Mouse (Mus musculus) cerebellum, adult 2 months (tissue): ENCODE measurements around the gene Arid2. TPM values are rescaled to one million over a fixed set of nuclear protein-coding genes. Genes with fewer than 3 reads are reported as not detected.

Experiments
- DNase-seq, 2 experiments: peaks; one replicate each; pipeline ENCODE4 v3.0.0; 2021
- H3K27ac ChIP-seq: fragments of 200-500 bp; 2 replicates; pipeline ENCODE4 v1.5.1; 2012; ENCODE audit warnings: low read length, control low read depth, inconsistent platforms; ENCODE audit not compliant: insufficient read depth
- H3K27me3 ChIP-seq: fragments of 200-500 bp; 2 replicates; pipeline ENCODE4 v1.6.1; 2012; ENCODE audit warnings: inconsistent platforms, mild to moderate bottlenecking, low read length, moderate library complexity; ENCODE audit not compliant: control insufficient read depth, insufficient read depth
- H3K4me1 ChIP-seq: fragments of 200-500 bp; 2 replicates; pipeline ENCODE4 v1.6.1; 2011; ENCODE audit warnings: low read length; ENCODE audit not compliant: control insufficient read depth, insufficient read depth
- H3K4me3 ChIP-seq: fragments of 200-500 bp; replicated peaks from 2 replicates; pipeline ENCODE3; 2011; ENCODE audit warnings: mild to moderate bottlenecking, low read depth, low read length, control low read depth; ENCODE audit not compliant: insufficient read depth
- CTCF ChIP-seq: fragments of 200-500 bp; IDR thresholded peaks from 2 replicates; pipeline ENCODE4 v1.5.1; 2011; ENCODE audit warnings: low read depth, mild to moderate bottlenecking, control low read depth, low read length, moderate library complexity, borderline replicate concordance; ENCODE audit not compliant: insufficient read depth
- POLR2A ChIP-seq: fragments of 200-500 bp; IDR thresholded peaks from 2 replicates; pipeline ENCODE4 v1.6.1; 2011; ENCODE audit warnings: low read length, control low read depth, borderline replicate concordance; ENCODE audit not compliant: insufficient read depth
- WGBS: fragments of 180-500 bp; shearing (Covaris S2); methylation state at CpG from one replicate; pipeline ENCODE4 v1.1.7; 2018; 5-methylcytosine and 5-hydroxymethylcytosine counted together
- polyA plus RNA-seq: library from polyadenylated mRNA; depleted of rRNA; stranded (reverse); fragments of >200 nt; gene quantifications from 2 replicates; pipeline ENCODE4 v1.2.3, GENCODE M21; 2012

The Arid2 gene
- polyA plus RNA-seq, 1 experiment, result 17.6 TPM

- H3K27me3 ChIP-seq, result no peaks in the 10 kb centered on the region
- H3K4me3 ChIP-seq, result no peak overlapping the region
- DNase-seq, result peak in 1 of 2 experiments; percentile 31
- no peaks in the 10 kb centered on the region for H3K4me1 ChIP-seq
- WGBS, result 29% methylated on average over 3 of the region's 3 CpGs
- no peak overlapping the region for H3K27ac ChIP-seq
- no peak for TF ChIP-seq CTCF
- no peak for TF ChIP-seq POLR2A
These were observed 78.0 kb downstream of the Arid2 start for GRCm38 (mm10) chr15:96365351-96365750.

GRCm38 (mm10) chr15:96366176-96366963 is 79.1 kb downstream of the Arid2 start:
- no peak overlapping the region for H3K27ac ChIP-seq
- WGBS, result 73% methylated on average over 11 of the region's 11 CpGs
- H3K4me1 ChIP-seq, result no peaks in the 10 kb centered on the region
- no peak for DNase-seq
- H3K4me3 ChIP-seq, result no peak overlapping the region
- no peaks in the 10 kb centered on the region for H3K27me3 ChIP-seq
- TF ChIP-seq CTCF, result no peak
- TF ChIP-seq POLR2A, result no peak

- no peak overlapping the region for H3K4me3 ChIP-seq
- no peak overlapping the region for H3K27ac ChIP-seq
- no peaks in the 10 kb centered on the region for H3K27me3 ChIP-seq
- 83% methylated on average over 18 of the region's 18 CpGs for WGBS
- TF ChIP-seq POLR2A, result no peak
- TF ChIP-seq CTCF, result no peak
- no peak for DNase-seq
- no peaks in the 10 kb centered on the region for H3K4me1 ChIP-seq
These were observed 84.0 kb downstream of the Arid2 start for GRCm38 (mm10) chr15:96371311-96371710.

- Histone ChIP-seq H3K27ac (no peak overlapping the region), H3K4me3 (no peak overlapping the region), H3K4me1 (peaks cover 8% of the 10 kb centered on the region; the same call in 1 of the 2 replicates), H3K27me3 (no peaks in the 10 kb centered on the region)
- WGBS, result 91% methylated on average over 6 of the region's 6 CpGs
- no peak for DNase-seq
- TF ChIP-seq CTCF, result no peak
- no peak for TF ChIP-seq POLR2A
These were observed 85.3 kb downstream of the Arid2 start for GRCm38 (mm10) chr15:96372628-96373027.

GRCm38 (mm10) chr15:96373161-96373560 is 85.8 kb downstream of the Arid2 start:
- WGBS, result 65% methylated on average over 5 of the region's 5 CpGs
- no peak for TF ChIP-seq POLR2A
- no peak for TF ChIP-seq CTCF
- Histone ChIP-seq H3K4me3 (no peak overlapping the region), H3K27ac (no peak overlapping the region), H3K27me3 (no peaks in the 10 kb centered on the region), H3K4me1 (peaks cover 9% of the 10 kb centered on the region; the same call in 1 of the 2 replicates)
- no peak for DNase-seq

- H3K4me1 ChIP-seq, result peaks cover 11% of the 10 kb centered on the region; the same call in 1 of the 2 replicates
- no peak for TF ChIP-seq CTCF
- no peak overlapping the region for H3K4me3 ChIP-seq
- WGBS, result 90% methylated on average over 2 of the region's 2 CpGs
- no peak for DNase-seq
- no peak overlapping the region for H3K27ac ChIP-seq
- no peaks in the 10 kb centered on the region for H3K27me3 ChIP-seq
These were observed 88.9 kb downstream of the Arid2 start for GRCm38 (mm10) chr15:96376214-96376613.

GRCm38 (mm10) chr15:96377263-96377662 is 89.9 kb downstream of the Arid2 start:
- 41% methylated on average over 5 of the region's 5 CpGs for WGBS
- TF ChIP-seq POLR2A (no peak), CTCF (no peak)
- no peaks in the 10 kb centered on the region for H3K27me3 ChIP-seq
- H3K4me3 ChIP-seq, result no peak overlapping the region
- peaks cover 11% of the 10 kb centered on the region; the same call in 1 of the 2 replicates for H3K4me1 ChIP-seq
- peak; percentile 33 to 38 for DNase-seq
- H3K27ac ChIP-seq, result no peak overlapping the region

GRCm38 (mm10) chr15:96377701-96378100 is 90.4 kb downstream of the Arid2 start:
- peak; percentile 63 to 80 for DNase-seq
- no peaks in the 10 kb centered on the region for H3K27me3 ChIP-seq
- 8% methylated on average over 7 of the region's 7 CpGs for WGBS
- no peak overlapping the region for H3K27ac ChIP-seq
- peaks cover 11% of the 10 kb centered on the region; the same call in 1 of the 2 replicates for H3K4me1 ChIP-seq
- H3K4me3 ChIP-seq, result no peak overlapping the region
- TF ChIP-seq POLR2A, result no peak
- TF ChIP-seq CTCF, result no peak
